Mouse (Mus musculus) liver, embryonic 15.5 days (tissue): ENCODE results near the gene Mog. TPM values are rescaled to one million over a fixed set of nuclear protein-coding genes. Genes with fewer than 3 reads are reported as not detected.

ENCODE experiments used
- ATAC-seq: fragments of 200-750 bp; cut with Nextera tagmentation; 2 replicates; pipeline ENCODE4 v1.8.0; 2017; ENCODE audit warnings: moderate number of reproducible peaks, mild to moderate bottlenecking, moderate library complexity; ENCODE audit not compliant: insufficient read depth
- H3K27ac ChIP-seq: fragments of 300-500 bp; sonication (generic); replicated peaks from 2 replicates; pipeline ENCODE4 v1.5.1; 2015; ENCODE audit warnings: mild to moderate bottlenecking, inconsistent platforms
- H3K27me3 ChIP-seq: fragments of 300-500 bp; sonication (generic); 2 replicates; pipeline ENCODE4 v1.6.1; 2015; ENCODE audit warnings: mild to moderate bottlenecking, inconsistent platforms
- H3K36me3 ChIP-seq: fragments of 300-500 bp; sonication (generic); replicated peaks from 2 replicates; pipeline ENCODE4 v1.6.1; 2015; ENCODE audit warnings: moderate library complexity, mild to moderate bottlenecking, inconsistent platforms
- H3K4me1 ChIP-seq: fragments of 300-500 bp; sonication (generic); replicated peaks from 2 replicates; pipeline ENCODE4 v1.6.1; 2015; ENCODE audit warnings: inconsistent platforms
- H3K4me2 ChIP-seq: fragments of 300-500 bp; sonication (generic); 2 replicates; pipeline ENCODE4 v1.6.1; 2015; ENCODE audit warnings: moderate library complexity, mild to moderate bottlenecking, inconsistent platforms
- H3K4me3 ChIP-seq: fragments of 300-500 bp; sonication (generic); replicated peaks from 2 replicates; pipeline ENCODE4 v1.5.1; 2015; ENCODE audit warnings: mild to moderate bottlenecking, inconsistent platforms
- H3K9ac ChIP-seq: fragments of 300-500 bp; sonication (generic); 2 replicates; pipeline ENCODE4 v1.6.1; 2015; ENCODE audit warnings: moderate library complexity, mild to moderate bottlenecking, inconsistent platforms
- H3K9me3 ChIP-seq: fragments of 300-500 bp; sonication (generic); replicated peaks from 2 replicates; pipeline ENCODE4 v1.6.1; 2016; ENCODE audit warnings: inconsistent platforms
- WGBS: fragments of 180-500 bp; shearing (Covaris S2); methylation state at CpG from one replicate; pipeline ENCODE4 v1.1.7; 2015; ENCODE audit warnings: mixed read lengths; ENCODE audit not compliant: insufficient replicate concordance; 5-methylcytosine and 5-hydroxymethylcytosine counted together
- polyA plus RNA-seq: library from polyadenylated mRNA; unstranded; fragments of >200 nt; fragmentation: Nextera tagmentation; extraction: Ambion mirVana; gene quantifications from 2 replicates; pipeline ENCODE4 v1.2.1, GENCODE M21; 2015

The Mog gene
- not detected in 2 replicates for polyA plus RNA-seq

DNA sequence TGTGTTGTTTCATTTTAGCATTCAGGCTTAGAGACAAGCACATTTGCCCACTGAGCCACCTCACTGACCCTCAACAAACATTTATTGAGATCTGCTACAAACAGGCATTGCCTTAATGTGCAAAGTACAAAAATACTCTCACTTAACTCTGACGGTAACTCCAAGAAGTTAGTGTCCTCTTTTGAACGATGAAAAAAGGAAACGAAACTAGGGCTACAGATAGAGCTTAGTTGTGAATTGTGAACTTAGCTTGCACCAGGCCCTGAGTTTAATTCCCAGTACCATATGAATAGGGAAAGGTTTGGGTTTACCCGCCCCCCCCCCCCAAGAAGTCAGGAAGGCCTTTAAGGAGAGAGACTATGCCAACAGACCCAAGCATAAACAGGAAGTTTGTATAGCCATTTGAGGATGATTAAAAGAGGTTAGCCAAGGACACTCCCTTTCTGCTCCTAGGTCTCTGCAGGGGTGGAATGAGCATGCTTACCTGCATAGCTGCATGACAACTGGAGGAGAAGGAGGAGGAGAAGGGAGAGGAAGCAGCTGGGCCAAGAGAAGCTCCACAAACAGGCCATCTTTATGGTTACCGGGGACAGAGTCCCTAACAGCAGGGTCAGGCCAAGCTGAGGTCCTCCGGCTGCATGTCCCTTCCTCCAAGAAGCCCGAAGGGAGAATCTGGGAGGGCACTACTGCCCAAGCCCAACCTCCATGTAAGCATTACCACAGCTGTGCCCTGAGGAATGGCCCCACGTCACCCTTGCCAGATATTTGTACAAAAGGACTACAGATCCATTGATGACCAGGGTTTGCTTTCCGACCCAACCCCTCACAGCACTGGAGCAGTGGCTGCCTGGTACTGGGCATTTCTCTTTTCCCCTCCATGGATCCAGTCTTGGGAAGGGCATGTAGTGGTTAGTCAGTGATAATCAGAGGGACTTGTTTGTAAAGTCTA lies at the start of gene Mog:
Gene Mog, minus strand, starts transcription at position 771 of the 949 bp plus-strand sequence.
- H3K36me3 ChIP-seq: no peaks in the 10 kb centered on the region
- H3K4me2 ChIP-seq: no peak within 1 kb of the TSS
- no peak within 1 kb of the TSS for H3K4me3 ChIP-seq
- no peaks in the 10 kb centered on the region for H3K9me3 ChIP-seq
- no peak within 1 kb of the TSS for H3K27ac ChIP-seq
- H3K9ac ChIP-seq: no peak within 1 kb of the TSS
- H3K27me3 ChIP-seq: no peaks in the 10 kb centered on the region
- no peak for ATAC-seq
- H3K4me1 ChIP-seq: no peaks in the 10 kb centered on the region
- 42% methylated on average over 9 of the region's 9 CpGs for WGBS

DNA sequence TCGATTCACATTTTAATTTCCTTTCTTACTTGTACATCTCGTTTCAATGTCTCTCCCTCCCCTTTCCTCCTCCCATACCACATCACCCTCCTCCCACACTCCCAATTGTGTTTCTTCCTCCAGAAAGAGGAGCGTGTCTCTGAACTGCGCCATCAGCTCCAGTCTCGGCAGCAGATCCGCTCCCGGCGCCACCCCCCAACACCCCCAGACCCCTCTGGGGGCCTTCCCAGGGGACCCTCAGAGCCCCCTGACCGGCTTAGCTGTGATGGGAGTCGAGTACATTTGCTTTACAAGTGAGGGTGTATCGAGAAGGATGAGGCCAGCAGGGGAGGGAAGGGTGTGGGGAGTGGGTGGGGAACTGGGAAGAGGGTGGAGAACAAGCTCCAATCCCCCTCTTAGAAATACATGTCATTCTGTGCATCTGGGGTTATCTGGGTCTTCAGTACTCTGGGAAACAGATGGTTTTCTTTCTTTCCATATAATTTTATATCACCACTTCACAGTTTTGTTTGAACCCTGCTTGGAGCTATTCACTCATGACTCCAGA lies 49.6 kb upstream of the Mog start:
- 62% methylated on average over 11 of the region's 11 CpGs for WGBS
- Histone ChIP-seq H3K4me2 (no peak overlapping the region), H3K27me3 (no peaks in the 10 kb centered on the region), H3K4me1 (no peaks in the 10 kb centered on the region), H3K4me3 (no peak overlapping the region), H3K9ac (no peak overlapping the region), H3K27ac (no peak overlapping the region), H3K36me3 (no peaks in the 10 kb centered on the region), H3K9me3 (no peaks in the 10 kb centered on the region)
- ATAC-seq: no peak

DNA sequence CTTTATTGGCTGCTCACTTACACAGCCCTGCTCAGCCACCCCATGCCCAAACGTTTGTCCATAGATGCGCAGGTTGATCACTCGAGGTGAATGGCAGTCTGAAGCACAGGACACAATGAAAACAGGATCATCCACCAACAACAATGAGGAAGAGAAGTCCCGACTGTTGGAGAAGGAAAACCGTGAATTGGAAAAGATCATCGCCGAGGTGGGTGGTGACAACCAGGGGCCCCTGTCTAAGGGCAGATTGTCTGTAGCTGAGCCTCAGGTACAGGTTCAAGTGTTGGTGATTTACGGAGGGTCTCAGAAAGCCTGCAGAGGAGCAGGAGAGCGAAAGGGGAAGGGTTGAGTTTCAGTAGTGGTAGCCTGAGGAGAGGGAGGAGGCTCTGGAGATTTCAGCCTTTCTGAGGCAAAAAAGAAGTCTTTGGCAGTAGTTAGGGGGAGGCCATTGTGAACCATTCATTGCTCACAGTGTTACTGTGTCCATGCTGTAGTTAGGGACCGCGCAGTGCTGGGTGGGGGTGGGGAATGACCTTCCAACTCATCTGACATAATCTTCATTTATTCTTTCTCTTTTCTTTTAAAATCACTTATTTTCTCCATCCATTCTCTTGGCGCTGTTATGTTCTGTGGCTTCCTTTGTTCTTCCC lies 49.0 kb upstream of the Mog start:
- Histone ChIP-seq H3K36me3 (no peaks in the 10 kb centered on the region), H3K4me1 (no peaks in the 10 kb centered on the region), H3K4me3 (no peak overlapping the region), H3K27ac (no peak overlapping the region), H3K27me3 (no peaks in the 10 kb centered on the region), H3K9me3 (no peaks in the 10 kb centered on the region), H3K9ac (no peak overlapping the region), H3K4me2 (no peak overlapping the region)
- no peak for ATAC-seq
- 70% methylated on average over 12 of the region's 12 CpGs for WGBS

DNA sequence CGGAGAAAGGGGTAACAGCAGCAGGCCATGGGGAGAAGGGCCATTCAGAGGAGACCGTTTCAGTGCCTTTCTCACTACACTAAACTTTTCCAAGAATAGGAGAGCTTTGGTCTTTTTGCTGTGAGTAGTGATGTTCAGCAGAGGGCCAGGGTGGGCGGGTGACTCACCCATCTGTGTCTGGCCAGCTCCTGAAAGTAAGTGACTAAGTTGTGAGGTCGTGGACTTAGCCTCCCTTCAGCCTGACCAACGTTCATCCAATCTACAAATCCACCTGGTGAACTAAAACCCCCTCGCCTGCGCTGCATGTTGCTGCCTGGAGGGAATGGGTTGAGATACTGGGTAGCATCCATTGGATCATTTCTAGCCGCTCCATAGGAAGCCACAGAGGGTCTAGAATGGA lies 46.9 kb upstream of the Mog start:
- H3K36me3 ChIP-seq: no peaks in the 10 kb centered on the region
- H3K9ac ChIP-seq: no peak overlapping the region
- ATAC-seq: no peak
- H3K9me3 ChIP-seq: no peaks in the 10 kb centered on the region
- no peaks in the 10 kb centered on the region for H3K4me1 ChIP-seq
- H3K27ac ChIP-seq: no peak overlapping the region
- no peak overlapping the region for H3K4me2 ChIP-seq
- no peak overlapping the region for H3K4me3 ChIP-seq
- 51% methylated on average over 8 of the region's 8 CpGs for WGBS
- no peaks in the 10 kb centered on the region for H3K27me3 ChIP-seq

DNA sequence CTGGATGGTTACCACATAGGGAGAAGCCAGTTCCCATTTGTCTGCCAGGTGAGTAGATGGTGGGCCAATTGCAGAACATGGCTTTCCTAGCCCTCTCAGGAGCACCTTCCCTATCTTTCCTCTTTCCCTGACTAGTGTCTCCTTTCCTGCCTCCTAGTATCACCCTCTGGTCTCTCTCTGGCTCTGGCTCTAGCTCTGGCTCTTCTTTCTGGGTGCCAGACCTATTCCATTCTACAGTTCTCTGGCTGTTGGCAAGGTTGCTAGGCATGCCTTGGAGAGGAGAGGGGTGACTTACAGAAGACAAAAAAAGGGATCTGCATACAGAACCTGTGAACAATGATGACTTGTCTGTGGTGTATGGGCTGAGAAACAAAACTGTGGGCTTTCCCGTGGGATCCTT lies 44.7 kb upstream of the Mog start:
- no peak overlapping the region for H3K27ac ChIP-seq
- no peaks in the 10 kb centered on the region for H3K9me3 ChIP-seq
- H3K9ac ChIP-seq: no peak overlapping the region
- no peaks in the 10 kb centered on the region for H3K4me1 ChIP-seq
- ATAC-seq: no peak
- no peak overlapping the region for H3K4me3 ChIP-seq
- WGBS: 58% methylated on average over 1 of the region's 1 CpGs
- H3K36me3 ChIP-seq: no peaks in the 10 kb centered on the region
- no peaks in the 10 kb centered on the region for H3K27me3 ChIP-seq
- no peak overlapping the region for H3K4me2 ChIP-seq

DNA sequence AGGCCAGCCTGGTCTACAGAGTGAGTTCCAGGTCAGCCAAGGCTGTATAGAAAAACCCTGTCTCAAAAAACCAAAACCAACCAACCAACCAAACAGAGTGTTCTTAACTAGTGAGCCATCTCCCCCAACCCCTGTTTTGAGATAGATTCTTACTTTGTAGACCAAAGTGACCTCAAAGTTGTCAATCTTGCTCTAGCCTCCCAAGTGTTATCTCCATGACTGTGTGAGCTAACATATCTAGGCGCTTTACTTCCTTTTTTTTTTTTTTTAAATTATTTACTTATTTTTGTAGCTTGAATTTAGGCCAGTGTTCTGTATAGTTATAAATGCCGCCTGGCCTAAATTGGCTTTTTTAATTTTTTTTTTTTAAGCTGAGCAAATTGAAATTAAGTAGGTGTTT lies 42.8 kb upstream of the Mog start:
- 49% methylated on average over 2 of the region's 2 CpGs for WGBS
- Histone ChIP-seq H3K36me3 (no peaks in the 10 kb centered on the region), H3K4me1 (no peaks in the 10 kb centered on the region), H3K4me2 (no peak overlapping the region), H3K9me3 (no peaks in the 10 kb centered on the region), H3K27ac (no peak overlapping the region), H3K27me3 (no peaks in the 10 kb centered on the region), H3K9ac (no peak overlapping the region), H3K4me3 (no peak overlapping the region)
- ATAC-seq: no peak

DNA sequence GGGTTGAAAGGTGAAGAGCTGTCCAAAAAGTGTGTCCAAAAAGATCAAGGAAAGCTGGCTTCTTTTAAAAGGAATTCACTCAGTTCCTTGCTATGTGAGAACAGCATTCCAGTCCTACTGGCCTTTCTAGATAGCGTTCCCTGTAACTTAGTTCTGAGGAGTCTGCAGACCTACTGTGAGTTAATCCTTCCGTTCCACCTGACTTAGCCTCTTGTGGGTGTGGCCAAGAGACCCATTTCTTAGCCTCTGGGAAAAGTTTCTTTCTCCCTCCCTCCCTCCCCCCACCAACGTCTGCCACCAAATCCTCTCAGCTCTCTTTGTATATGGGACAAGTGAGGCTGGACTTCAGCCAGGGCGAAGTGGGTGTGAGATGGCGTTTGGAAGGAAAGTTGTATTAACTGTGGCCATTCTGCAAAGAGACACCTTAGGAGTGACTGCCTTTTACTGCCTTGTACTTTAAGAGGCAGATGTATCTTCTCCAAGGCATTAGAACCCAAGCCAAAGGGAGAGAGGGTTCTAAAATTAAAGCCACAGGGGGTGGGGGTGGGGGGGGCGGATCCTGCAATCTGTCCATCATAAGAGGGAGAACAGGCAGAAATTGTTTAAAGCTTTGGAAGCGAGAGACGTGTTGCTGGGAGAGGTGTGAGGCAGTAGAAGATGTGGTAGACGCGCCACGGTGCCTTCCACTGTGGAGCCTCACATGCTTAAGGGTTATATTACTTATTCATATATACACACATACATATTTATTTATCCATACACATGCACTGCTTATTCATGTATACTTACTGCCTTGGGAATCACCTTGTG lies 40.7 kb upstream of the Mog start:
- Histone ChIP-seq H3K4me2 (no peak overlapping the region), H3K4me1 (no peaks in the 10 kb centered on the region), H3K9ac (no peak overlapping the region), H3K9me3 (no peaks in the 10 kb centered on the region), H3K27ac (no peak overlapping the region), H3K4me3 (no peak overlapping the region), H3K27me3 (no peaks in the 10 kb centered on the region), H3K36me3 (no peaks in the 10 kb centered on the region)
- no peak for ATAC-seq
- 68% methylated on average over 11 of the region's 11 CpGs for WGBS

DNA sequence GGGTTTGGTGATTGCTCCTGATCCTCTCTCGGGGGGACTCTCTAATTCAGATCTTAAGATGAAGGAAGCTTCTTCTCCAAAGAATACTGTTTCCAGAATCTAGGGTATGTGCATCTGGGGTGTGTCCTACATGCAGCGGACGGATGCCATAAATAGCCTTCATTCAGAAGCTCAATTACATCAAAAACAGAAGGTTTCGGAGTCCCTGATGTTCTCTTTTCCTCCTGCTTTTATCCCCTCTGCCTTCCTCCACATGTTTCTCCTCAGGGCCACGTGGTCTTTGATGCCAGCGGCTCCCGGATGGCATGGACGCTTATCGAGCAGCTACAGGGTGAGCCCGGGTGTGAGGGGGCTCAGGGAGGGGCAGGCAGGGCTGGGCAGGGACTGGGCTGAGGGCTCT lies 39.9 kb upstream of the Mog start:
- H3K27ac ChIP-seq: no peak overlapping the region
- no peaks in the 10 kb centered on the region for H3K9me3 ChIP-seq
- no peaks in the 10 kb centered on the region for H3K27me3 ChIP-seq
- no peak overlapping the region for H3K4me3 ChIP-seq
- H3K4me1 ChIP-seq: no peaks in the 10 kb centered on the region
- ATAC-seq: no peak
- H3K36me3 ChIP-seq: no peaks in the 10 kb centered on the region
- H3K4me2 ChIP-seq: no peak overlapping the region
- WGBS: 60% methylated on average over 10 of the region's 10 CpGs
- H3K9ac ChIP-seq: no peak overlapping the region

DNA sequence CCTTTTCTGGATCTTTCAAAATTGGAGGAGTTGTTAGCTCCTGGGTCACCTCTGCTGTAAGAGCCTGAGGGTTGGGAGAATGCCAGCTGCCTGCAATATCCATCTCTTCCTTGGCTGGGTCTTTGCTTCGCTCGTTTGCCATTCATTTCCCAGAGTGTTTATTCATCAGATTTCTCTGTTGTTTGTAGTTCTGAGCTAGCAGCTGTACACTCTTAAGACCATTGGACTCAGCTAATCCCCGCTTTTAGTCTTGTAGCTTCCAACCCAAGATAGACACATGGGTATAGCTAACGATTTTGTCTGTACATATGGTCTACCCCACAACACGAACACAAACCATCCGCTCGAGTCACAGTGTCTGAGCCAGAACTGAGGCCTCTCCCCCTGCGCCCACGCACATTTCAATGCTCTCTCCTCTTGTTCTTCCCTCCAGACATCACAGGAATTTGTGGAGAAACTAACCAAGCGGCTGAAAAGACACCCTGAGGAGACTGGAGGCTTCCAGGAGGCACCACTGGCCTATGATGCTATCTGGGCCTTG lies 39.0 kb upstream of the Mog start:
- no peak for ATAC-seq
- 65% methylated on average over 10 of the region's 10 CpGs for WGBS
- Histone ChIP-seq H3K9ac (no peak overlapping the region), H3K27me3 (no peaks in the 10 kb centered on the region), H3K36me3 (no peaks in the 10 kb centered on the region), H3K4me1 (no peaks in the 10 kb centered on the region), H3K9me3 (no peaks in the 10 kb centered on the region), H3K4me2 (no peak overlapping the region), H3K27ac (no peak overlapping the region), H3K4me3 (no peak overlapping the region)

DNA sequence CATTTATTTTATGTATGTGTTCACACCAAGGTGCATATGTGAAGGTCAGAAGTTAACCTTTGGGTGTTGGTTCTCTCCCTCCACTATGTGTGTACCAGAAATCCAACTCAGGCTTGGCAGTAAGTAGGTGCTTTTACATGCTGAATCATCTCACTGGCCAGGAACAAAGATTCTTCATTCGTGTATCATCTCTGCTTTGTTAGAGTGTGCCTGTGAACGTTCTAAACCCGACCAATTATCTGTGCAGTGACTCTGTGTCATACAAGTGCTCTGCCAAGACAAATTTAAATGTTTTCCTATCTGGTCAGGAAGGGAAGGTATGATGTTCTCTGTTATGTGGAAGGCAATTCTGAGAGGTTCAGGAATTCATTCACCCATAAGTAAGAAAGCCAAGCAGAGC lies 38.2 kb upstream of the Mog start:
- no peaks in the 10 kb centered on the region for H3K4me1 ChIP-seq
- no peaks in the 10 kb centered on the region for H3K36me3 ChIP-seq
- no peak overlapping the region for H3K4me2 ChIP-seq
- H3K9me3 ChIP-seq: no peaks in the 10 kb centered on the region
- no peak for ATAC-seq
- 61% methylated on average over 3 of the region's 3 CpGs for WGBS
- no peak overlapping the region for H3K9ac ChIP-seq
- no peak overlapping the region for H3K27ac ChIP-seq
- no peaks in the 10 kb centered on the region for H3K27me3 ChIP-seq
- no peak overlapping the region for H3K4me3 ChIP-seq
